Mouse (Mus musculus) heart, embryonic 15.5 days (tissue): ENCODE data around the gene Pla2g2c. TPM values are rescaled to one million over a fixed set of nuclear protein-coding genes. Genes with fewer than 3 reads are reported as not detected.

Experiments
- ATAC-seq: fragments of 200-750 bp; cut with Nextera tagmentation; replicated peaks from 2 replicates; pipeline ENCODE4 v1.8.0; 2017; ENCODE audit warnings: low read depth, moderate TSS enrichment; ENCODE audit not compliant: insufficient number of reproducible peaks, insufficient read depth, low FRiP score
- H3K27ac ChIP-seq: fragments of 300-500 bp; sonication (generic); 2 replicates; pipeline ENCODE4 v1.5.1; 2015; ENCODE audit warnings: mild to moderate bottlenecking, inconsistent platforms
- H3K27me3 ChIP-seq: fragments of 300-500 bp; sonication (generic); 2 replicates; pipeline ENCODE4 v1.6.1; 2015; ENCODE audit warnings: inconsistent platforms
- H3K36me3 ChIP-seq: fragments of 300-500 bp; sonication (generic); 2 replicates; pipeline ENCODE4 v1.6.1; 2015; ENCODE audit warnings: mild to moderate bottlenecking, inconsistent platforms
- H3K4me1 ChIP-seq: fragments of 300-500 bp; sonication (generic); replicated peaks from 2 replicates; pipeline ENCODE4 v1.6.1; 2015; ENCODE audit warnings: inconsistent platforms
- H3K4me2 ChIP-seq: fragments of 300-500 bp; sonication (generic); 2 replicates; pipeline ENCODE4 v1.6.1; 2015; ENCODE audit warnings: inconsistent platforms, mild to moderate bottlenecking, moderate library complexity
- H3K4me3 ChIP-seq: fragments of 300-500 bp; sonication (generic); 2 replicates; pipeline ENCODE4 v1.5.1; 2015; ENCODE audit warnings: mild to moderate bottlenecking, inconsistent platforms
- H3K9ac ChIP-seq: fragments of 300-500 bp; sonication (generic); 2 replicates; pipeline ENCODE4 v1.6.1; 2015; ENCODE audit warnings: mild to moderate bottlenecking, inconsistent platforms
- H3K9me3 ChIP-seq: fragments of 300-500 bp; sonication (generic); replicated peaks from 2 replicates; pipeline ENCODE4 v1.6.1; 2016; ENCODE audit warnings: inconsistent platforms
- WGBS: fragments of 180-500 bp; shearing (Covaris S2); methylation state at CpG from one replicate; pipeline ENCODE4 v1.1.7; 2015; ENCODE audit warnings: mixed read lengths; 5-methylcytosine and 5-hydroxymethylcytosine counted together
- polyA plus RNA-seq: library from polyadenylated mRNA; unstranded; fragments of >200 nt; fragmentation: Nextera tagmentation; extraction: Ambion mirVana; gene quantifications from 2 replicates; pipeline ENCODE4 v1.2.1, GENCODE M21; 2015

Gene Pla2g2c
- polyA plus RNA-seq, 1 experiment from 2014 or later = 0.24 TPM

DNA sequence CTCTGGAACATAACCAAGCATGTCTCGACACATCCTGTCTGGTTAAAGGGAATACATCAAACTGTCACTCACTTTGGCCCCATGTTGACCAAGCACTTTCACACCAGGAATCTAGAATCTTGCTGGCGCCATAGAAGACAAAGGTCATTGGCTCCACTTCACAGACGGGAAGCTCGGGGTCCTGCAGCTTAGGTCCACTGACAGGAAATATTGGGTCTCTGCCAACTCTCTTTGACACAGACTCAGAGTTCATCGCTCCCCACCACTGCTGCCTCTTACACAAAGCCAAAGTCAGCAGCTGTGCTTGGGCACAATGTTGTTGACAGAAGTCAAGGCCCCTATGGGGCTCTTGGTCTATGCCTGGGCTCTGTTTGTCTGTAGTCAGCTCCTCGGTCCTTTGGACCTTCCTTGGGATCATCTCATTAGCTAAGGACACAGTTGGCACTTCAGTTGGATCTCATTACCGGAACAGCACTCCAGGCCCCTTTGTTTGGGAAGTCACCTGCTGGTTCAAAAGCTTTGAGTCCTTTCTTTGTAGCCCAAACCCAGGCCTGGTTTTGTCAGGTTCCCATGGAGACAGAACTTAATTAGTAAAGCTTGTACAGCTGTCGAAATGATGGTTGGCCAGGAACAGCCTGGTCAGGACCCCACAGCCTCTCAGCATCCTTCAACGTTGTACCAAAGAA, 4.6 kb downstream of the Pla2g2c start:
- no peaks in the 10 kb centered on the region for H3K36me3 ChIP-seq
- H3K4me3 ChIP-seq = no peak overlapping the region
- H3K9ac ChIP-seq = no peak overlapping the region
- H3K4me1 ChIP-seq = peaks cover 18% of the 10 kb centered on the region
- WGBS = 38% methylated on average over 9 of the region's 9 CpGs
- 0 out of 2 replicates have a peak overlapping the region, but pooled peaks have one; percentile 35 for H3K27ac ChIP-seq
- ATAC-seq = 0 out of 2 replicates have a peak, but pooled peaks have one; percentile 24
- H3K4me2 ChIP-seq = no peak overlapping the region
- peaks cover 7% of the 10 kb centered on the region for H3K27me3 ChIP-seq
- H3K9me3 ChIP-seq = no peaks in the 10 kb centered on the region

DNA sequence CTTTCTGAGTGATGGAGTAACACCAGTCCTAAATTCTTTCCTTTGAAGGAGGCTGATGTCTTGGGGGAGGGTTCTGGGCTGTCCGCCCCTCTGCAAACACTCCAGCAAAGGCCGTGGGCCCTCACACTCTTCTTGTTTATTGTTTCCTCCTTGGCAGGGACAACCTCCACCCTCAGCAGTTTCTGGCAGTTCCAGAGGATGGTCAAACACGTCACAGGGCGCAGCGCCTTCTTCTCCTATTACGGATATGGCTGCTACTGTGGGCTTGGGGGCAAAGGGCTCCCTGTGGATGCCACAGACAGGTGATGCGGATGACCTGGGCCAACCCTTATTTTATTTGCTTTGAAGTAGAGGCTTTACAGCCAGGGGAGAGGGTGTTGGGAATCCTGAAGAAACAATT, 9.5 kb downstream of the Pla2g2c start:
- H3K4me1 ChIP-seq = no peaks in the 10 kb centered on the region; the same call in 1 of the 2 replicates
- WGBS = 63% methylated on average over 7 of the region's 7 CpGs
- no peak for ATAC-seq

DNA sequence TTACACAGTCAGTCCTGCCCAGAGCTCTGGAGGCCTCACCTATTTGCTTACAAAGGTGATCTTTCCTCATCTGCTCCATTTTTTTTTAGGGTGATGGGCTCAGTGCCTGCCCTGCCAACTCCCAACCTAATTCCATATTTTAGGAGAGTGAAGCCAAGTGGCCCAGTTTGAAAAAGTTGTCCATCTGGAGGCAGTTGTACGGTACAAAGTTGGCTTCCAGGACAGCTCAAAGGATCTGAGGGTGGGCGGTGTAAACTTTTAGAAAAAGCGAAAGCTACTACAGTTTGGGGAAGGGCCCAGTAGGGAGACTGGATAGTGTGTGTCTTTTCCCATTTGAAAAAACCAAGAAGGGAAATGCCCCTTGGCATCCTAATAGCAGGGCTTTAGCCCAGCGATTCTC, 10.3 kb downstream of the Pla2g2c start:
- H3K4me2 ChIP-seq = no peak overlapping the region
- ATAC-seq = no peak
- no peak overlapping the region for H3K9ac ChIP-seq
- peaks cover 12% of the 10 kb centered on the region for H3K27me3 ChIP-seq
- 92% methylated on average over 4 of the region's 4 CpGs for WGBS
- no peaks in the 10 kb centered on the region; the same call in 1 of the 2 replicates for H3K4me1 ChIP-seq
- no peak overlapping the region for H3K27ac ChIP-seq
- no peak overlapping the region for H3K4me3 ChIP-seq
- no peaks in the 10 kb centered on the region for H3K9me3 ChIP-seq
- no peaks in the 10 kb centered on the region for H3K36me3 ChIP-seq

More for the DNA sequence above, 9.5 kb downstream of the Pla2g2c start:
- Histone ChIP-seq H3K36me3 (no peaks in the 10 kb centered on the region), H3K27ac (no peak overlapping the region), H3K4me3 (no peak overlapping the region), H3K9me3 (no peaks in the 10 kb centered on the region), H3K9ac (no peak overlapping the region), H3K4me2 (no peak overlapping the region), H3K27me3 (peaks cover 12% of the 10 kb centered on the region)

DNA sequence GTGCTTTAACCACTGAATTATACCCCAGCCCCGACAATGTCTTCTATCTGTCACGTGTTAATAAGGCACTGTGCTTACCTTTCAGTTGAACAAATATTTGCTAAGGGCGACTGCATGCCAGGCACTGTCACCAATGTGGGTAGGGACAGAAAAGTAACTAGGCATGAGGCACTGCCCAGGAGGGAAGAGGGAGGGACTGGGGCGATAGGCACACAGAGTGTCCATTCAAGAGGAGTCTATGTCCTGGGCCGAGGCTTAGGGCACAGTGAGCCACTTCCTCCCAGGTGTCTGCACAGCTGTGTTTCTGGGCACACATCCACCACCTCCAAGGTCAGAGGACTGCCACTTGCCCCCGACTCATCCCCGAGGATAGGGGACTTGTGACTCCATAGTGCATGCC, 12.4 kb downstream of the Pla2g2c start, which contains the start of gene Ubxn10:
TSS of gene Ubxn10 (minus strand) at position 137 of the 400 bp plus-strand sequence.
- ATAC-seq = no peak
- 60% methylated on average over 7 of the region's 7 CpGs for WGBS
- H3K9ac ChIP-seq = no peak within 1 kb of the TSS

DNA sequence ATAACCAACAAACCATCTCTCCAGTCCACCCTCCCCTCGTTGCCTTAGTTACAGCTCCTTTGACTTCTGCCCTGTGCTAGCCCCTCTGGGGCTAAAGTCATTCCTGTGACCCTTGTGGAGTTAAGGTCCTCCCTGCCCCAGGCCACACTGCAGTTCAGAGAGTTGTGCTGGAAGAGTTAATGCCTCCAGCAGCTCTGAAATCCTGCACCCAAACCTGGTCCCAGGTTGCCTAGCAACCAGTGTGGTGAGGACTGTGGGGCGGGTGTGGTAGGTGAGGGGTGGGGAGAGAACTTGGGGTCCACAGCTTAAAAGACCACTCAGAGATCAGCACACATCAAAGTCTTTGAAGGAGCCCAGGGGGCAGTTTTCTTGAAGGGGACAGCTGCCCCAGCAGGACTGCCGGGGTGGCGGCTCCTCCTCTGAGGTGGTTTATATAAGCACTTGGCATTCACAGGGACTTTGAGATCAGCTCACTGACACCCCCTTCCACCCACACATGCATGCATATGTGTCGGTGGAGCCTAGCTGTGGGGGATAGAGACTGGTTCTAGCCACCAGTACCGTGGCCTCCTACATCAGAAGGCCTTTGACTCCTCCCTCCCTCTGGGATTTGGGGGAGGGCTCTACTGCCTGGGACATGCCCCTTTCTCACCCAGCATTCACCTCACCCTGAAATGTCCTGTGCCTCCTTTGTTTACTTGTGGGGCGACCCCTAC, 14.7 kb downstream of the Pla2g2c start:
- no peaks in the 10 kb centered on the region for H3K9me3 ChIP-seq
- H3K4me2 ChIP-seq = no peak overlapping the region
- no peak for ATAC-seq
- no peaks in the 10 kb centered on the region for H3K4me1 ChIP-seq
- no peaks in the 10 kb centered on the region for H3K36me3 ChIP-seq
- no peak overlapping the region for H3K4me3 ChIP-seq
- no peak overlapping the region for H3K9ac ChIP-seq
- 40% methylated on average over 7 of the region's 7 CpGs for WGBS
- H3K27me3 ChIP-seq = peaks cover 24% of the 10 kb centered on the region
- no peak overlapping the region for H3K27ac ChIP-seq

More for the DNA sequence above, 12.4 kb downstream of the Pla2g2c start, which contains the start of gene Ubxn10:
- H3K9me3 ChIP-seq = no peaks in the 10 kb centered on the region
- no peak within 1 kb of the TSS for H3K27ac ChIP-seq
- no peak within 1 kb of the TSS for H3K4me2 ChIP-seq
- H3K4me3 ChIP-seq = no peak within 1 kb of the TSS
- H3K27me3 ChIP-seq = peaks cover 15% of the 10 kb centered on the region
- H3K4me1 ChIP-seq = no peaks in the 10 kb centered on the region
- no peaks in the 10 kb centered on the region for H3K36me3 ChIP-seq

DNA sequence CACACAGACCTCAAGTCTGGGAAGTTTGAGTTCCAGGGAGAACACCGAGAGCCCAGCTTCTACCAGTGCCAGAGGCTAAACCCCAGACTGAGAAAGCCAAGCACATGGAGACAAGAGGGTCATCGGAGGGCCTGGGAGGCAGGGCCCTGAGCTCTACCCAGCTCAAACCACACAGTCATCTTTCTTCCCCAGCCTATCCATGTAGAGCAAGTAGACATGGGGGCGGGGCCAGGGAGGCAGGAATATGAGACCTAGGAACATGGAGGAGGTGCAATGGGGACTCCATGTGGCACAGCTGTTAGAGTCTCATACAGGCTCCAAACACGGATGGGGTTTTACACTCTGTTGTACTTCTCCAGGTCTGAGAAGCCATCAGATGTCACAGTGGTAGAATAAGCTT, 21.3 kb downstream of the Pla2g2c start:
- Histone ChIP-seq H3K4me1 (no peaks in the 10 kb centered on the region; the same call in 1 of the 2 replicates), H3K9me3 (no peaks in the 10 kb centered on the region), H3K9ac (no peak overlapping the region), H3K4me3 (no peak overlapping the region), H3K27me3 (peaks cover 52% of the 10 kb centered on the region), H3K4me2 (no peak overlapping the region), H3K36me3 (no peaks in the 10 kb centered on the region), H3K27ac (no peak overlapping the region)
- no peak for ATAC-seq
- WGBS = 61% methylated on average over 4 of the region's 4 CpGs

DNA sequence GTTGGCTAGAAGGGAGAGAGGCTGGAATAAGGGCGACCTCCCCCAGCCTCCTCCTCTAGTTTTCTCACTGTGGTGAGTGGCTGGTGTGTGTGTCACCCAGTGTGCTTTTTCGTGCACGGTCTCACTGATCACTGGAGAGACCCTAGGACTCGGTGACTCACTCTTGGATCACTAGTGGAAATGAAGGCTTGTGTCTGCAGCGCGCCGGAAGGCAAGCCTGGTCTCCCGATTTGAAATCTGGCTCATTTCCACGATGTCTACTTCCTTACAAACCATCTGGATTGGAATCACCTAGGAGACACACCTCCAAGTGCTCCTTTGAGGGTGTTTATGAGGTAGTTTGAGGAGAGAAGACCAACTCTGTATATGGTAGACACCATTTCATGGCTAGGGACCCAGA, 22.3 kb downstream of the Pla2g2c start:
- Histone ChIP-seq H3K4me1 (no peaks in the 10 kb centered on the region; the same call in 1 of the 2 replicates), H3K27ac (no peak overlapping the region), H3K4me2 (no peak overlapping the region), H3K4me3 (no peak overlapping the region), H3K9me3 (no peaks in the 10 kb centered on the region), H3K9ac (no peak overlapping the region), H3K36me3 (no peaks in the 10 kb centered on the region), H3K27me3 (peaks cover 48% of the 10 kb centered on the region)
- WGBS = 84% methylated on average over 9 of the region's 9 CpGs
- ATAC-seq = no peak

DNA sequence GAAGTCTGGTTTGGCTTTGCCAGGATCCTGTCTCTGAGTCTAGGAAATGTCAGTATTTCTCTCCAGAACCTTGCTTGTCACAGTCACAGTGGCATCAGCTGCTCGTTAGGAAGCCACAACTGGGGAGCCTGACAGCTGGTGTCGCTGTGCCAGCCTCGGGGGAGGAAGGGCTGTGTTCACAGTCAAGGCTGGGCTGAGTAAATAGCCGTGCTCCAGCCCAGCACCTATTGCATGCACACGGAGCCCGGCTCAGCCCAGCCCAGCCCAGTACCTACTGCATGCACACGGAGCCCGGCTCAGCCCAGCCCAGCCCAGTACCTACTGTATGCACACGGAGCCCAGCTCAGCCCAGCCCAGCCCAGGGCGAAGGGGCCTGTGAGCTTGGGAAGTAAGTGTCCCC, 23.3 kb downstream of the Pla2g2c start:
- no peak for ATAC-seq
- H3K4me2 ChIP-seq = no peak overlapping the region
- peaks cover 48% of the 10 kb centered on the region for H3K27me3 ChIP-seq
- no peak overlapping the region for H3K4me3 ChIP-seq
- no peak overlapping the region for H3K9ac ChIP-seq
- H3K4me1 ChIP-seq = no peaks in the 10 kb centered on the region; the same call in 1 of the 2 replicates
- no peaks in the 10 kb centered on the region for H3K9me3 ChIP-seq
- no peak overlapping the region for H3K27ac ChIP-seq
- WGBS = 68% methylated on average over 10 of the region's 10 CpGs
- H3K36me3 ChIP-seq = no peaks in the 10 kb centered on the region

DNA sequence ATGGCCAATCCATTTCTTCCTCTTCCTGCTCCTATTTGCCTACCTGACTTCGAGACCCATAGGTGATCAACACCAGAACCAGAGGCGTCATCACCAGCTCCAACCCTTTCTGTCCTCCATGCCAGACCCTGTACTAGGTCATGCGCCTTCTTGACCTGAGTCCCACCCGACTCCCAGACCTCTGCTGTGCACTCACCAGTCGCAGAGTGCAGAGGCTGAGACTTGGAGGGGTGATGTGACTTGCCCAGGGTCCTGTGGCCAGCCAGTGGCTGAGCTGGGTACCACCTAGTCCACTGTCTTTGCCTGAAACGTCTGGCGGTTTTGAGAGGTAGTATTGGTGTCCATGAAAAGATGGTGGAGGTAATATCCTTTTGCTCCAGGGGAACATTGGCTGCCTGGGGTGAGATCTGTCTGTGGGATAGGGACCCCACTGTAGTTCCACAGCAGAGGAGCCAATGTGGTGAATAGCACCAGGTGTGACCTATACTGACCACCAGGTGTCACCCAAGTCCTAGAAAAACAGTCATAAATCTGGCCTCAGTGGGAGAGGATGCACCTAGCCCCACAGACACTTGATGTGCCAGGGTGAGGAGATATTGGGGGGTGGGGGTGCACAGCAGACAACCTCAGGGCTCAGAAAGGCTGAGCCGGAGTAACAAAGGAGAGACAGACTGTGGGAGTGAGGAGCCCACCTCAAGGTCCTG, 23.9 kb downstream of the Pla2g2c start:
- H3K4me2 ChIP-seq = no peak overlapping the region
- H3K9ac ChIP-seq = no peak overlapping the region
- no peaks in the 10 kb centered on the region; the same call in 1 of the 2 replicates for H3K4me1 ChIP-seq
- WGBS = 43% methylated on average over 8 of the region's 8 CpGs
- no peaks in the 10 kb centered on the region for H3K36me3 ChIP-seq
- no peak overlapping the region for H3K4me3 ChIP-seq
- no peak for ATAC-seq
- H3K9me3 ChIP-seq = no peaks in the 10 kb centered on the region
- no peak overlapping the region for H3K27ac ChIP-seq
- peaks cover 45% of the 10 kb centered on the region for H3K27me3 ChIP-seq

DNA sequence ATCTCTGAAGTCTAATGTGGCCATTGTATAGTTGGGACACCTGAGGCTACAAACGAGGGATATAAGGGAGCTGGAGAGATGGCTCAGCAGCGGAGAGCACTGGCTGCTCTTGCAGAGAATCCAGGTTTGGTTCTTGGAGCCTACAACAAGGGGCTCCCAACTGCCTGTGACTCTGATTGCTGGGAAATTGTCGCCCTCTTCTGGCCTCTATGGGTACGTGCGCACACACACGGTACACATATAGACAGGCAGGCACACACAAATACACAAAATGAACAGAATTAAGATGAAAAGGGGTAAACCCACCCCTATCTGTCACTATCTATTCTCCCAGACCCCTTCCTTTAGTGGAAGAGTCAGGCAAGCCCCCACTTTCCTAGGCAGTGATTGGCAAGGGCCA, 28.0 kb downstream of the Pla2g2c start:
- H3K9me3 ChIP-seq = no peaks in the 10 kb centered on the region
- no peak overlapping the region for H3K4me2 ChIP-seq
- H3K9ac ChIP-seq = no peak overlapping the region
- H3K4me3 ChIP-seq = no peak overlapping the region
- H3K27ac ChIP-seq = no peak overlapping the region
- no peaks in the 10 kb centered on the region; the same call in 1 of the 2 replicates for H3K4me1 ChIP-seq
- H3K27me3 ChIP-seq = peaks cover 24% of the 10 kb centered on the region
- ATAC-seq = no peak
- 90% methylated on average over 6 of the region's 6 CpGs for WGBS
- H3K36me3 ChIP-seq = no peaks in the 10 kb centered on the region

DNA sequence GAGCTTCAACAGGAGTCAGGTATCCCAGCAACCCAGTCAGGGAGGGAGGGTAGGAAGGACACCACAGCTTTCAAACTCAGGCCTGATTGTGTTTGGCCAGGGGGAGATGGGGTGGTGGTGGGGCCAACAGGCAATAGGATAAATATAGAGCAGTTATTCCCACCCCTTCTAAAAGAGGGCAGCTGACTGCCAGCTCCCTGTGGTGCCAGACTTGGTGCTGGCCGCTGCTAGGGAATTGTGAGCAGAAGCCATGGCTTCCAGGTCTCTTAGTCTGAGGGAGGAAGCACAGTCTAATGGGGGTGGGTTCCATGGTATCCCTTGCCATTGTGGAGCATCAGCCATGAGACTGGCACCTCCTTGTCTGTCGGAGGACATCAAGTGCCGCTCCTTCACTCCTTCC, 29.0 kb downstream of the Pla2g2c start:
- Histone ChIP-seq H3K4me3 (no peak overlapping the region), H3K4me2 (no peak overlapping the region), H3K27me3 (peaks cover 15% of the 10 kb centered on the region), H3K4me1 (no peaks in the 10 kb centered on the region), H3K27ac (no peak overlapping the region), H3K36me3 (no peaks in the 10 kb centered on the region), H3K9me3 (no peaks in the 10 kb centered on the region), H3K9ac (no peak overlapping the region)
- WGBS = 85% methylated on average over 3 of the region's 3 CpGs
- no peak for ATAC-seq
